In the genomic region with DNA sequence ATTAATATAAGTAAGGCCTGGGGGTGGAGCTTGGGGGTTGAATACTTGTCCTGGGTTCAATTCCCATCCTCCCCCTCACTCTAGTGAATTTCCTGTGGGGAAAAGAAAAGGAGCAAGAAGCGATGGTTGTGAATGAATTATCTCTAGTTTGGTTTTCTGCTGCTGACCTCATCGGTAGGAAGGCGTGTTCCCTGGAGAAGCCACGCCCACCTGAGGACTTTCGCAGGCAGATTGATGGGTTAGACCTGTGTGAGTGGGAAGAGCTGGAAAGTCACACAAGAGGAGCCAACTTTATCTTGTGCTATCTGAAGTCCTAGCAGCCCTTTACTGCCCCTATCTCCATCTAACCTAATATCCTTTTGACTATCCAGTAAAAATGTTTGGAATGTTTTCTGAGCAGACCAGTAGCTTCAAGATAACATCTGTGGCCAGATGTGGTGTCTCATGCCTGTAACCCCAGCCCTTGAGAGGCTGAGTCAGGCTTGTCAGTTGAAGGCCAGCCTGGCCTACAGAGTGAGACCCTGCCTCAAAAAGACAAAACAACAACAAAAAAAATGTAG, we compare ENCODE assay signal across 22 mouse cellular contexts. TPM values are rescaled to one million over a fixed set of nuclear protein-coding genes. Genes with fewer than 3 reads are reported as not detected.
A peak's percentile ranks its signal among the peaks of the same experiment; 100 is the strongest.
DNase-seq lines count a peak whose midpoint lies in the region; ATAC-seq lines count a peak whose summit lies in the region.
"Had no signal": no experiment of that assay in that cellular context is flagged by ENCODE, and none has a peak within 500 bp of the region (broad histone marks: within the 10 kb centered on the region; RNA-seq: fewer than 3 reads in every experiment).

No protein-coding gene starts in this region.

- peak; percentile 48; the same call in 1 of the 2 replicates for ATAC-seq in heart, embryonic 12.5 days (ENCODE audit: insufficient number of reproducible peaks, low FRiP score)
- no peak for ATAC-seq in monocyte, adult 5-6 weeks (replicated peaks; ENCODE audit: insufficient number of reproducible peaks, low FRiP score, low TSS enrichment, poor library complexity, severe bottlenecking)
- ATAC-seq: liver, postnatal 0 days had no signal

- no peak overlapping the region for H3K27ac ChIP-seq in heart, embryonic 12.5 days (ENCODE audit: poor library complexity, severe bottlenecking)
- H3K27ac ChIP-seq: embryonic facial prominence, embryonic 10.5 days; hindbrain, embryonic 14.5 days; midbrain, embryonic 10.5 days; neural tube, embryonic 13.5 days; stomach, embryonic 15.5 days had no signal

- no peak overlapping the region for H3K4me3 ChIP-seq in heart, embryonic 12.5 days
- H3K4me3 ChIP-seq: embryonic facial prominence, embryonic 10.5 days; midbrain, embryonic 10.5 days; neural tube, embryonic 13.5 days; stomach, embryonic 15.5 days had no signal

- H3K9me3 ChIP-seq in heart, embryonic 12.5 days (replicated peaks), result 0 out of 2 replicates have a peak, but pooled peaks cover 4% of the 10 kb centered on the region
- H3K9me3 ChIP-seq: embryonic facial prominence, embryonic 10.5 days; midbrain, embryonic 10.5 days; neural tube, embryonic 13.5 days; stomach, embryonic 15.5 days had no signal

- peaks cover 12% of the 10 kb centered on the region; the same call in 1 of the 2 replicates for H3K4me1 ChIP-seq in heart, embryonic 12.5 days (replicated peaks)
- H3K4me1 ChIP-seq: embryonic facial prominence, embryonic 10.5 days; midbrain, embryonic 10.5 days; neural tube, embryonic 13.5 days; stomach, embryonic 15.5 days had no signal

- H3K27me3 ChIP-seq in heart, embryonic 12.5 days (replicated peaks), result peaks cover 18% of the 10 kb centered on the region; the same call in 1 of the 2 replicates
- H3K27me3 ChIP-seq: neural tube, embryonic 13.5 days; stomach, embryonic 15.5 days had no signal

- H3K9ac ChIP-seq in heart, embryonic 12.5 days, result no peak overlapping the region
- H3K9ac ChIP-seq: hindbrain, embryonic 14.5 days; liver, postnatal 0 days; neural tube, embryonic 13.5 days; stomach, embryonic 15.5 days had no signal

- no peaks in the 10 kb centered on the region for H3K36me3 ChIP-seq in heart, embryonic 12.5 days
- H3K36me3 ChIP-seq: embryonic facial prominence, embryonic 10.5 days; midbrain, embryonic 10.5 days; neural tube, embryonic 13.5 days; stomach, embryonic 15.5 days had no signal

- no peak for DNase-seq in heart, adult 11 months
- DNase-seq in thymus, postnatal 4 days, result peak; percentile 41
- DNase-seq in thymus, postnatal 0 days (ENCODE audit: low spot score), result no peak
- peak; percentile 44 for DNase-seq in kidney, postnatal 10 days
- no peak for DNase-seq in frontal cortex, postnatal 14 days (ENCODE audit: low spot score in 2 of 2)
- DNase-seq in adrenal gland, postnatal 36 days, result no peak
- DNase-seq: adrenal gland, adult 8-10 months; B cell, adult 2 months; cerebellum, adult 11 months; gastrocnemius, postnatal 14 days; heart, postnatal 14 days; layer of hippocampus, postnatal 36 days; liver; liver, postnatal 0 days; thymus, postnatal 36 days had no signal

- 35% methylated on average over 5 of the region's 5 CpGs for WGBS in heart, embryonic 12.5 days

- no peak overlapping the region for H3K4me2 ChIP-seq in heart, embryonic 12.5 days
- H3K4me2 ChIP-seq: hindbrain, embryonic 14.5 days; neural tube, embryonic 13.5 days; stomach, embryonic 15.5 days had no signal

RNA-seq across cellular contexts. Expression of gene Cdkn2aipnl, which starts 15.5 kb away (rescaled TPM):
- polyA plus RNA-seq in heart, embryonic 12.5 days (2016; fragmentation: Nextera tagmentation; extraction: Ambion mirVana), result 70.8 and 73.4 TPM in 2 replicates
- 177 and 196 TPM in 2 replicates for polyA plus RNA-seq in thymus, postnatal 0 days (2015; fragmentation: Nextera tagmentation; extraction: Ambion mirVana)
- 45.8 to 58.1 TPM (median 49.2 TPM) in 3 replicates for total RNA-seq in monocyte, adult 5-6 weeks (2017)
- total RNA-seq in adrenal gland, postnatal 36 days (2021), result 10 to 100 TPM; 17.8 to 18.2 TPM

RNA-seq across cellular contexts. Expression of gene Ube2b, which starts 48.6 kb away (rescaled TPM):
- polyA plus RNA-seq in heart, embryonic 12.5 days (2016; fragmentation: Nextera tagmentation; extraction: Ambion mirVana), result 263 and 265 TPM in 2 replicates
- polyA plus RNA-seq in thymus, postnatal 0 days (2015; fragmentation: Nextera tagmentation; extraction: Ambion mirVana), result 287 and 292 TPM in 2 replicates
- 158 to 210 TPM (median 163 TPM) in 3 replicates for total RNA-seq in monocyte, adult 5-6 weeks (2017)
- total RNA-seq in adrenal gland, postnatal 36 days (2021), result 100 to 1,000 TPM; 145 to 160 TPM

RNA-seq across cellular contexts. Expression of gene Cdkl3, which starts 52.1 kb away (rescaled TPM):
- polyA plus RNA-seq in heart, embryonic 12.5 days (2016; fragmentation: Nextera tagmentation; extraction: Ambion mirVana), result 8.5 and 9.4 TPM in 2 replicates
- polyA plus RNA-seq in thymus, postnatal 0 days (2015; fragmentation: Nextera tagmentation; extraction: Ambion mirVana), result 9.5 and 12.2 TPM in 2 replicates
- total RNA-seq in monocyte, adult 5-6 weeks (2017), result 2.7 to 7.1 TPM (median 3.7 TPM) in 3 replicates
- total RNA-seq in adrenal gland, postnatal 36 days (2021), result 1 to 10 TPM; 3.3 to 4.8 TPM

Comparison
In these comparisons a context has a peak if more than half of its experiments do, and no peak if none do; other contexts are left out.
1. DNase-seq: peak in thymus, postnatal 4 days (single experiment) and kidney, postnatal 10 days (single experiment); none in heart, adult 11 months (single experiment), thymus, postnatal 0 days (single experiment), frontal cortex, postnatal 14 days (0 of 2) and adrenal gland, postnatal 36 days (0 of 2).